Mouse (Mus musculus) kidney, adult 2 months (tissue): ENCODE results near the gene Prdm1.

ENCODE experiments used
- CTCF ChIP-seq: fragments of 200-500 bp; conservative IDR thresholded peaks from 2 replicates; pipeline ENCODE4 v1.5.1; 2011; ENCODE audit warnings: low read depth, mild to moderate bottlenecking, control low read depth, low read length, moderate library complexity, mixed read lengths; ENCODE audit not compliant: insufficient read depth, insufficient read length
- POLR2A ChIP-seq: fragments of 200-500 bp; IDR thresholded peaks from one replicate; pipeline ENCODE4 v1.6.1; 2011; ENCODE audit warnings: low read depth, low read length, control low read depth

DNA sequence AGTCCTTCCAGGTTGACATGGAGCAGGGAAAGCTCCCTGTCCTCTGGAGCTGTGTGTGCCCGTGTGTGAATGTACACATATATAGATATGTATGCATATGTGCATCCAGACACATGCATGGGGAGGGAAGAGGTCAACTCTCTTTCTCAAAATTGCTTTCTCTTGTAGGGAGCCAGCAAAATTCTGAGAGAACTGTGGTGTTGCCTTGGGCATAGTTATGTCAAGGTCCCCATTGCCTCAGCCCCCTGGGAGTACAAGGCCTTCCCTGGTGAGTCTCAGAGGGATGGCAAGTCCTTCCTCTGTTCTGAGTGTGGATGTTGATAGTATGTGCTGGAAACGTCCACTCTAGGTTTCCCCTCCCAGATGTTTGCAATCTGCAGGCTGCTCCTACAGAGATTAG is 109.4 kb downstream of the Prdm1 start:
- TF ChIP-seq CTCF (no peak), POLR2A (no peak)
